Mouse (Mus musculus) brain, embryonic 14.5 days (tissue): ENCODE data around the gene Rcc2.

Experiments used
- CTCF ChIP-seq: fragments of 200-500 bp; IDR thresholded peaks from 2 replicates; pipeline ENCODE4 v1.5.1; 2012; ENCODE audit warnings: inconsistent platforms, mild to moderate bottlenecking, moderate library complexity, borderline replicate concordance; ENCODE audit not compliant: insufficient read depth, insufficient read length; ENCODE audit errors: extremely low read depth
- POLR2A ChIP-seq: fragments of 200-500 bp; IDR thresholded peaks from 2 replicates; pipeline ENCODE4 v1.6.1; 2012; ENCODE audit warnings: mild to moderate bottlenecking, inconsistent platforms, borderline replicate concordance; ENCODE audit not compliant: poor library complexity, insufficient read depth, insufficient read length, severe bottlenecking; ENCODE audit errors: extremely low read depth

DNA sequence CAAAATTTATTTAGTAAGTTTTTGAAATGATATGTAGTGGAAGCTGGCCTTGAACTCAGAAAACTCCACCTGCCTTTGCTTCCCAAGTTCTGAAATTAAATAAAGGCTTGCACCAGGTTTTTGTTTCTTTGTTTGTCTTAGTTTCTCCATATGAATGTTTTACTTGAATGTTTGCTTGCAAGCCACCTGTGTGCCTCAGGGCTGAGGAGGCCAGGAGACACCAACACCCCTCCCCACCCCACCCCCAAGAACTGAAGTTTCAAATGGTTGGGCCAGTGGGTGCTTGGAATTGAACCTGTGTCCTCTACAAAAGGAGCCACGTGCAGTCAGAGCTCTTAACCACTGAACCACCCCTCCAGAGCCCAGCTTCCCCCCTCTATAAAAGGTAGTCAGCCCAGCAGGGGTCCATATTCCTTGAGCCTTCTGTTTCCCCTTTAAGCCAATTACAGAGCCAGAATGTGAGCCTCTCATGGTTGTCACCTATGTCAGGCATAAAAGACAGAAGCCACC, 5.7 kb upstream of the Rcc2 start:
- no peak for TF ChIP-seq CTCF
- TF ChIP-seq POLR2A: no peak
